Mouse (Mus musculus): ENCODE measurements around the gene Commd6. TPM values are rescaled to one million over a fixed set of nuclear protein-coding genes. Genes with fewer than 3 reads are reported as not detected.
A peak's percentile ranks its signal among the peaks of the same experiment; 100 is the strongest.

Gene Commd6
- polyA plus RNA-seq, 1 experiment from 2014 or later = 119 TPM

DNA sequence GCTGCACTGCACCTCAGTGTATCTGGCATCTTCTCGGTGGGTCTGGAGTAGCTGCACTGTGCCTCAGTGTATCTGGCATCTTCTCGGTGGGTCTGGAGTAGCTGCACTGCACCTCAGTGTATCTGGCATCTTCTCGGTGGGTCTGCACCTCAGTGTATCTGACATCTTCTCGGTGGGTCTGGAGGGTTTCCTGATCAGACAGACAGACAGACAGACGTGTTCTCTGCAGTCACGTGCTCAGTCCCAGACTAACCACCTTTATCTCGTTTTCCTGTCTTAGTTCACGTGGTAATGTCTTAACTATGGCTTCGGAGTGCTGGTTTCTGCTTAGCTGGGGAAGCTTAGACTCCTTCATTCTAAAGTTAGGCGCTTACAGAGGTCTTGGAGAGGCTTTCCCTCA is 15.8 kb upstream of the Commd6 start:
- Histone ChIP-seq H3K4me3 (ENCODE audit: low read depth, low read length) (no peak overlapping the region), H3K4me2 (replicated peaks; ENCODE audit: low read depth, low read length) (no peak overlapping the region), H3K4me1 (replicated peaks; ENCODE audit: control insufficient read depth, insufficient read depth, low read length) (no peaks in the 10 kb centered on the region), H3K27ac (ENCODE audit: low read depth, low read length) (no peak overlapping the region), H3K36me3 (ENCODE audit: control insufficient read depth, insufficient read depth, low read length) (no peaks in the 10 kb centered on the region), H3K9me3 (ENCODE audit: control insufficient read depth, low read length) (no peaks in the 10 kb centered on the region), H3K9ac (ENCODE audit: low read depth, low read length) (no peak overlapping the region), H3K27me3 (ENCODE audit: control insufficient read depth, insufficient read depth, low read length) (no peaks in the 10 kb centered on the region)
- 91% methylated on average over 10 of the region's 10 CpGs for WGBS
- DNase-seq (ENCODE audit: low spot score) (no peak), ATAC-seq (ENCODE audit: low FRiP score) (no peak)

DNA sequence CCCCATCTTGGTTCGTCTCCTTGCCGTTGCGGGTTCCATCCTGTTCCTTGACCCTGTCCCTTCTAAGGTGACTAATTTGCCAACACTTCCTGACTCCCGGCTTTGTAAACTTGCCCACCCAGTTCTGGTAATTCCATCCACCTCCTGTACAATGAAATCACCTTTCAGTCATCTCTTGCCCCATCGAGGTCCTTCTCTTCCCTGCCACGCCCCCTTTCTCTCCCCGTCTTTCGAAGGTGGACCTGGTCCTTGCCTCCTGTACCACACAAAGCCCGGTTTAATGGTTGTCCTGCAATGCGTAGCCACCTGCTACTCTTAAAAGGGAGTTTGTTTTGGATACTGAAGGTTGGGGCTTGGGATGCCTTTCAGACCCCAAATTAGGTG is 14.0 kb upstream of the Commd6 start:
- peak; percentile 43 for DNase-seq (ENCODE audit: low spot score)
- peak; percentile 38; the same call in 1 of the 2 replicates for ATAC-seq (ENCODE audit: low FRiP score)
- H3K4me3 ChIP-seq (ENCODE audit: low read depth, low read length) = peak overlapping the region; percentile 95
- H3K27ac ChIP-seq (ENCODE audit: low read depth, low read length) = peak overlapping the region; percentile 60; the same call in 1 of the 2 replicates
- H3K9me3 ChIP-seq (ENCODE audit: control insufficient read depth, low read length) = no peaks in the 10 kb centered on the region
- no peaks in the 10 kb centered on the region for H3K4me1 ChIP-seq (replicated peaks; ENCODE audit: control insufficient read depth, insufficient read depth, low read length)
- peak overlapping the region; percentile 81 for H3K4me2 ChIP-seq (replicated peaks; ENCODE audit: low read depth, low read length)
- H3K27me3 ChIP-seq (ENCODE audit: control insufficient read depth, insufficient read depth, low read length) = no peaks in the 10 kb centered on the region
- no peaks in the 10 kb centered on the region for H3K36me3 ChIP-seq (ENCODE audit: control insufficient read depth, insufficient read depth, low read length)
- H3K9ac ChIP-seq (ENCODE audit: low read depth, low read length) = peak overlapping the region; percentile 84
- WGBS = 3% methylated on average over 10 of the region's 10 CpGs

DNA sequence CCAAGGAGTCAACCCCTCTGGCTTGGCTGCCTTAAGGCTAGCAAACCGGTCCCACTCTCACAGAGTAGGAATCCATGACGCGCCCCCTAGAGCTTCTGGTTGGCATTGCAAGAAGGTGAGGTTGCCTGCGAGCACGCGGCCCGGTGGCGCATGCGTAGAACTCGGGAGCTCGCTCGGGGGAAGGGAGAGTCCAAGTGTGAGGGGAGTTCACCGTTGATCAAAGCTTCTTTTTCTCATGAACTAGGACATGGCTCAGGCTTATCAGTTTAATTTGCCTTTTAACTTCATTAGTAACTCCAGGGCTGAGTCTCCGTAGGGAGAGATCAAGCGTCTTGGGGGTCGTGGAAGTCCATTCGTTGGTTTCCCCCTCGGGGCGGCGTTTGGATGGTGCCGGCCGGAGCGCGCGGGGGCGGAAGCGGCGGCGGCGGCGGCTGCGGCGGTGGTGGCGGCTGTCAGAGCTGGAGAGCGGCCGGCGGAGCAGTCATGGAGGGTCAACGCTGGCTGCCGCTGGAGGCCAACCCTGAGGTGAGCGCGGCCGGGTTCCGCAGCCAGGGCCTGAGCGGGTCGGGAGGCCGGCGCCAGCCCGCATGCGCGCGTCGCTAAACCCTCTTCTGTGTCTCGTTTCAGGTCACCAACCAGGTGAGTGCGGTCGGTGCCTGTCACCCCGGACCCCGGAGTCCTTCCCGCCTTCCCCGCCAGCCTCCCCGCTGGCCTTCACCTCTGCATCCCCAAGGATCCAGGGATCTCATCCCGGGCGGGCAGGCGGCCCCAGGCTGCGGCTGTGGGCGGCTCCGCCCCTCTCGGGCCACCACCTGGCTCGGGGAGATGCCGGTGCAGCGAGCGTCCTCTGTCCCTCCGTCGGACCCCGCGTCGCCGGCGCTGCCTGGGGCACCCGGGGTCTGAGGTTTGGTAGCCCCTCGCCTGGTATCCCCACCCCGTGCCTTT is 13.4 kb upstream of the Commd6 start, which contains the start of gene Uchl3:
Gene Uchl3 (plus strand): TSS at position 387 of the 945 bp plus-strand sequence.
- Histone ChIP-seq H3K4me2 (replicated peaks; ENCODE audit: low read depth, low read length) (peak within 1 kb of the TSS; percentile 81), H3K9me3 (ENCODE audit: control insufficient read depth, low read length) (no peaks in the 10 kb centered on the region), H3K27ac (ENCODE audit: low read depth, low read length) (peak within 1 kb of the TSS; percentile 60), H3K4me1 (replicated peaks; ENCODE audit: control insufficient read depth, insufficient read depth, low read length) (no peaks in the 10 kb centered on the region), H3K36me3 (ENCODE audit: control insufficient read depth, insufficient read depth, low read length) (no peaks in the 10 kb centered on the region), H3K27me3 (ENCODE audit: control insufficient read depth, insufficient read depth, low read length) (no peaks in the 10 kb centered on the region), H3K4me3 (ENCODE audit: low read depth, low read length) (peak within 1 kb of the TSS; percentile 95), H3K9ac (ENCODE audit: low read depth, low read length) (peak within 1 kb of the TSS; percentile 84)
- WGBS = under 1% methylated on average over 75 of the region's 81 CpGs
- DNase-seq (ENCODE audit: low spot score) = peak; percentile 100
- peak; percentile 94 for ATAC-seq (ENCODE audit: low FRiP score)

DNA sequence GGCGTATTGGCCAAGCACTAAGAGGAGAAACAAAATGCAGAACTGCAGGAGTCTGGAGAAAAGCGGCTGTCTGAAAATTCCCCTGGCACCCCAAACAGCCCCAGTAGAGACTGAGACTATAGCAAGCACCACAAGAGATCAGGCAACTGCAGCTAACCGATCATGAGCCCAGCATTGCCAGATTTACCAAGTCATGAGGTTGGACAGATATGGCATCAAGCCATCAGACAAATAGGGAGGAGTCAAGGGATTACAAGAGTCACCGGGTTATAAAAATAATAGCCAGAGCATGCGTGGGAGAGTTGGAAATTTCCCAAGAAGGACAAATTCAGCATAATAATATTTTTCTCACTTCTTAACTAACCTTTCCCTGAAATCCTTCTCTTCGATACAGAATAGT is 12.1 kb upstream of the Commd6 start:
- no peak overlapping the region for H3K4me3 ChIP-seq (ENCODE audit: low read depth, low read length)
- no peaks in the 10 kb centered on the region for H3K36me3 ChIP-seq (ENCODE audit: control insufficient read depth, insufficient read depth, low read length)
- no peak for DNase-seq (ENCODE audit: low spot score)
- 98% methylated on average over 6 of the region's 6 CpGs for WGBS
- no peaks in the 10 kb centered on the region for H3K4me1 ChIP-seq (replicated peaks; ENCODE audit: control insufficient read depth, insufficient read depth, low read length)
- H3K9ac ChIP-seq (ENCODE audit: low read depth, low read length) = no peak overlapping the region
- no peak overlapping the region for H3K4me2 ChIP-seq (replicated peaks; ENCODE audit: low read depth, low read length)
- H3K9me3 ChIP-seq (ENCODE audit: control insufficient read depth, low read length) = no peaks in the 10 kb centered on the region
- no peak overlapping the region for H3K27ac ChIP-seq (ENCODE audit: low read depth, low read length)
- H3K27me3 ChIP-seq (ENCODE audit: control insufficient read depth, insufficient read depth, low read length) = no peaks in the 10 kb centered on the region
- no peak for ATAC-seq (ENCODE audit: low FRiP score)

DNA sequence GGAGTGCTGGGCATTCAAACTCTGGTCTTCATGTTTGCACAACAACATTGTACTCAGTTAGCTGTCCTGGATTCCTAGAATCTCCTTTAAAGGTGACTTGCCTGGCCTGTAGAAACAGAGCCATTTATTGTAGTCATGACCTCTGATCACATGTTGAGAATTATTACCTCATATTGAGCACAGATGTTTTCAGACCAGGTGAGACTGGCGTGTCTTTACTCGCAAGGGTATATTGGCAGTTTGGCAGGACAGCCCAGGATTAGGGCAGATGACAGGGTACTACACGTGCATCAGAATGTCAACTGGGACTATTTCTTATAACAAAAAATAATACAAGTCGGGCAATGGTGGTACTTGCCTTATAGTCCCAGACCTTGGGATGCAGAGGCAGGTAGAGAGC is 10.1 kb upstream of the Commd6 start:
- no peaks in the 10 kb centered on the region for H3K36me3 ChIP-seq (ENCODE audit: control insufficient read depth, insufficient read depth, low read length)
- no peak overlapping the region for H3K9ac ChIP-seq (ENCODE audit: low read depth, low read length)
- no peaks in the 10 kb centered on the region for H3K27me3 ChIP-seq (ENCODE audit: control insufficient read depth, insufficient read depth, low read length)
- DNase-seq (ENCODE audit: low spot score) (no peak), ATAC-seq (ENCODE audit: low FRiP score) (no peak)
- no peaks in the 10 kb centered on the region for H3K9me3 ChIP-seq (ENCODE audit: control insufficient read depth, low read length)
- no peak overlapping the region for H3K4me3 ChIP-seq (ENCODE audit: low read depth, low read length)
- no peak overlapping the region for H3K27ac ChIP-seq (ENCODE audit: low read depth, low read length)
- H3K4me2 ChIP-seq (replicated peaks; ENCODE audit: low read depth, low read length) = no peak overlapping the region
- H3K4me1 ChIP-seq (replicated peaks; ENCODE audit: control insufficient read depth, insufficient read depth, low read length) = no peaks in the 10 kb centered on the region
- 92% methylated on average over 4 of the region's 4 CpGs for WGBS

DNA sequence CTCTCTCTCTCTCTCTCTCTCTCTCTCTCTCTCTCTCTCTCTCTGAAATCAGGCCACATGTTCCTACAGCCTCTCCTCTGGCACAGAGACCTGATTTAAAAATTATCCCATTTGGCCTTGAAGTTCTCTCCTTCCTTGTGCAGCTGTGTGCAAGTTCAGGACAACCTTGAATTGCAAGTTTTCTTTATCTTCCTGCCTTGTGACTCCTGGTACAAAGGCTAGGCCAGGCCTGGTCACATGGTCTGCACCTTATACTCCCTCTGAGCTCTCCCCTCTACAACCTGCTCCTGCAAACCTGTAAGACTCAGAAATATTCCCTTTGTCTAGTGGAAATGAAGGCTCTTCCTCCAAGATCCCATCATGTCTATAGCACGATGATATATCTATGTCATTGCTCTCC is 4.5 kb upstream of the Commd6 start:
- Histone ChIP-seq H3K36me3 (ENCODE audit: control insufficient read depth, insufficient read depth, low read length) (no peaks in the 10 kb centered on the region), H3K27me3 (ENCODE audit: control insufficient read depth, insufficient read depth, low read length) (no peaks in the 10 kb centered on the region), H3K9ac (ENCODE audit: low read depth, low read length) (no peak overlapping the region), H3K4me2 (replicated peaks; ENCODE audit: low read depth, low read length) (no peak overlapping the region), H3K9me3 (ENCODE audit: control insufficient read depth, low read length) (no peaks in the 10 kb centered on the region), H3K27ac (ENCODE audit: low read depth, low read length) (no peak overlapping the region), H3K4me3 (ENCODE audit: low read depth, low read length) (no peak overlapping the region), H3K4me1 (replicated peaks; ENCODE audit: control insufficient read depth, insufficient read depth, low read length) (no peaks in the 10 kb centered on the region)
- ATAC-seq (ENCODE audit: low FRiP score) (no peak), DNase-seq (ENCODE audit: low spot score) (no peak)
- 86% methylated on average over 1 of the region's 1 CpGs for WGBS

DNA sequence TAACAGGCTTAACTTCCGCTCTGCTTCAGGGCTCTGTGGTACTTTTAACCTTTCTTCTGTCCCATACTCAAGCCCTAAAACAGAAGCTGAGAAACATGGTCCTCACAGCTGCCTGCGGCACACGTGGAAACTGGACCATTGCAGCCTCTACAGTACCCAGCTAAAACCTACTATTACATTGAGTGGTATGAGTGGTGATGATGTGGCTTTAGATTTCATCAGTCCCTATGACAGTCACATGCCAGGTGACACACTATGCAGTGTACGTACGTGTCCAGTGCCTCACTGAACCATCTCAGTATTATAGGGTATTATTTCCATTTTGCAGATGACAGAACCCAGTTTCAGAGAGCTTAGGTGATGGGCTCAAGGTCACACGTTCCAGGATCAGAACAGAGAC is 3.1 kb downstream of the Commd6 start:
- no peak overlapping the region for H3K4me3 ChIP-seq (ENCODE audit: low read depth, low read length)
- no peak overlapping the region for H3K9ac ChIP-seq (ENCODE audit: low read depth, low read length)
- no peaks in the 10 kb centered on the region for H3K4me1 ChIP-seq (replicated peaks; ENCODE audit: control insufficient read depth, insufficient read depth, low read length)
- no peak overlapping the region for H3K4me2 ChIP-seq (replicated peaks; ENCODE audit: low read depth, low read length)
- 93% methylated on average over 6 of the region's 6 CpGs for WGBS
- no peak overlapping the region for H3K27ac ChIP-seq (ENCODE audit: low read depth, low read length)
- no peaks in the 10 kb centered on the region for H3K36me3 ChIP-seq (ENCODE audit: control insufficient read depth, insufficient read depth, low read length)
- ATAC-seq (ENCODE audit: low FRiP score) = no peak
- no peak for DNase-seq (ENCODE audit: low spot score)
- no peaks in the 10 kb centered on the region for H3K27me3 ChIP-seq (ENCODE audit: control insufficient read depth, insufficient read depth, low read length)
- no peaks in the 10 kb centered on the region for H3K9me3 ChIP-seq (ENCODE audit: control insufficient read depth, low read length)

DNA sequence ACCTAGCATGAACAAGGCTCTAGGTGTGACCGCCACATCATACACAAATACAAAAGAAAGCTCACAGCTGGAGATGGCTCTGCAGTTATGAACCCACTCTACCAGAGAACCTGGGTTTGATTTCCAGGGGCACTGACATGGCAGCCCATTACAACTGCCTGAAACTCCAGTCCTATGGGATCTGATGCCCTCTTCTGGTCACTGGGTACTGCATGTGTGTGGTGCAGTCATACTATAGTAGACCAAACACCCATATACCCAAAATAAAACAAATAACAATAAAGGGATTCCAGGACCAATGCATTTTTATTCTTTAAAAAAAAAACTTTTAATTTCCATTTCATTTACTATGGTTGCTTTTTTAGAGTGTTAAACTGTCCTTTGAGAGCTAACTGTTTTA is 4.7 kb downstream of the Commd6 start:
- DNase-seq (ENCODE audit: low spot score) = no peak
- WGBS = 100% methylated on average over 1 of the region's 1 CpGs
- Histone ChIP-seq H3K9me3 (ENCODE audit: control insufficient read depth, low read length) (no peaks in the 10 kb centered on the region), H3K4me2 (replicated peaks; ENCODE audit: low read depth, low read length) (no peak overlapping the region), H3K27ac (ENCODE audit: low read depth, low read length) (no peak overlapping the region), H3K27me3 (ENCODE audit: control insufficient read depth, insufficient read depth, low read length) (no peaks in the 10 kb centered on the region), H3K9ac (ENCODE audit: low read depth, low read length) (no peak overlapping the region), H3K4me3 (ENCODE audit: low read depth, low read length) (no peak overlapping the region), H3K36me3 (ENCODE audit: control insufficient read depth, insufficient read depth, low read length) (no peaks in the 10 kb centered on the region), H3K4me1 (replicated peaks; ENCODE audit: control insufficient read depth, insufficient read depth, low read length) (no peaks in the 10 kb centered on the region)
- no peak for ATAC-seq (ENCODE audit: low FRiP score)

DNA sequence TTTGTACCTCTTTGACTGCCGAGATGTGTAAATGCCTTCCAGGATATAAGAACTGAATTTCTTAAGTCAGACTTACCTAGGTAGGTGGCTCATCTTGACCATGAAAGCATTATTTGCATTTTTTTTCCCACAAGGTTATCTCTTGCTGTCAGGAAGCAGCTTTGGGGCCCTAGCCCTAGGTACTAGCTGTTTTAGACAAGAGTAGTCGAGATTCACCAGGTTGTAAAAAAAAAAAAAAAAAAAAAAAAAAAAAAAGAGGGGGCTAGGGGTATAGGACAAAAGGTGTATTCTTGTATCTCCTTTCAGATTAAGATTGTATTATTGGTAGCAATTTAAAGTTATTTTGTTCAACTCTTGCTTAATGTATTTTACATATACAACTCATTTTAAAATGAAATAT is 9.9 kb downstream of the Commd6 start:
- Histone ChIP-seq H3K9me3 (ENCODE audit: control insufficient read depth, low read length) (no peaks in the 10 kb centered on the region), H3K9ac (ENCODE audit: low read depth, low read length) (no peak overlapping the region), H3K4me2 (replicated peaks; ENCODE audit: low read depth, low read length) (no peak overlapping the region), H3K36me3 (ENCODE audit: control insufficient read depth, insufficient read depth, low read length) (no peaks in the 10 kb centered on the region), H3K4me3 (ENCODE audit: low read depth, low read length) (no peak overlapping the region), H3K27ac (ENCODE audit: low read depth, low read length) (no peak overlapping the region), H3K4me1 (replicated peaks; ENCODE audit: control insufficient read depth, insufficient read depth, low read length) (no peaks in the 10 kb centered on the region), H3K27me3 (ENCODE audit: control insufficient read depth, insufficient read depth, low read length) (no peaks in the 10 kb centered on the region)
- ATAC-seq (ENCODE audit: low FRiP score) (no peak), DNase-seq (ENCODE audit: low spot score) (no peak)
- 88% methylated on average over 2 of the region's 2 CpGs for WGBS

Data from hindbrain, embryonic 11.5 days (tissue).